Mouse (Mus musculus) CD4-positive, CD25-positive, alpha-beta regulatory T cell, adult 2 months (primary cell): ENCODE results near the gene Fam122c.
A peak's percentile ranks its signal among the peaks of the same experiment; 100 is the strongest.

Source experiments
- DNase-seq: peaks from one replicate; pipeline ENCODE4 v3.0.0-alpha.2; 2012; ENCODE audit warnings: low read depth, low spot score

Fam122c gene

GRCm38 (mm10) chrX:53370366-53370740 lies 97.1 kb downstream of the Fam122c start, which contains the start of gene Mospd1:
Gene Mospd1 (minus strand): TSS chrX:53370502.
- peak; percentile 89 for DNase-seq
